Mouse (Mus musculus) testis, adult 2 months (tissue): ENCODE measurements around the gene Drap1.

Source experiments
- CTCF ChIP-seq: fragments of 200-500 bp; IDR thresholded peaks from 2 replicates; pipeline ENCODE4 v1.5.1; 2012; ENCODE audit warnings: low read depth, mild to moderate bottlenecking, inconsistent platforms, low read length, moderate library complexity; ENCODE audit not compliant: control insufficient read depth, insufficient read depth, insufficient replicate concordance
- POLR2A ChIP-seq: fragments of 200-500 bp; IDR thresholded peaks from 2 replicates; pipeline ENCODE4 v1.6.1; 2012; ENCODE audit warnings: low read depth, mild to moderate bottlenecking, inconsistent platforms, low read length, moderate library complexity; ENCODE audit not compliant: control insufficient read depth

GRCm38 (mm10) chr19:5374177-5374576 is 50.6 kb downstream of the Drap1 start:
- TF ChIP-seq CTCF, result no peak
- no peak for TF ChIP-seq POLR2A
